Mouse (Mus musculus) ZHBTc4 (cell line): ENCODE measurements around the gene Gm3264.
A peak's percentile ranks its signal among the peaks of the same experiment; 100 is the strongest.
"Not testable (repeated sequence)": the region's sequence is repeated elsewhere in the genome, so short reads cannot be mapped to it uniquely, and the experiment has no call there.

ENCODE experiments used
- DNase-seq: peaks from one replicate; pipeline ENCODE4 v3.0.0-alpha.2; 2011; ENCODE audit warnings: low read depth, low spot score

Gene Gm3264

DNA sequence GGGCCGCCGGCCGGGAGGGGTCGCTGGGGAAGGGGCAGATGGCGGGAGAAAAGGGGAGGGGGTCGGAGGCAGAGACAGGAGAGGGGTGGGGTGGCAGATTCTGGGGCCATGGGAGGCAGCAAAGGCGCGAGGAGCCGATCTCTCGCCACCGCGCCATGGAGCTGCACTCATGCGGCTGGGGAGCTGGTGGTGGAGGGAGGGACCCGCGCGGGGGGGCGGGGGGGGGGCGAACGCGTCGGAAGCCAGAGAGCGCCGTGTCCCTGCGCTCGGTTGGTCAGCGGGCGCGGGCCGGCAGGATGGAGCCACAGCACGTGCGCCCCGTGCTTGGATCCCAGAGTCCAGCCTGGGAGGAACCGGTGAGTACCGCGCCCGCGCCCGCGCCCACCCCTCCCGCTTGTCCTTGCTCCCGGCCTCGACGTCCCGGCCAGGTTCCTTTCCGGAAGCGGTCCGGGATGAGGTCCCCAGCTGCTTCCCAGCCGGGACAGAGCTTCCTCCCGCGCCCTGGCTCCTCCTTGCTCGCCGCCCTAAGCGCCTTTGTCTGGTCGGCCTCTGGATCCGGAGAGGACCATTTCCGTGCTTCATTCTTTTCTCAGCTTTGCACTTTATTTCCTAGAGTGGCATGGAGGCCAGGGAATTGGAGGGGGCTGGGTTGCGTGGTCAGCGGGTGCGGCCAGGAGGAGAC lies at the start of gene Gm3264:
Gene Gm3264 (plus strand): TSS at position 278 of the 682 bp plus-strand sequence.
- peak; percentile 1 for DNase-seq

DNA sequence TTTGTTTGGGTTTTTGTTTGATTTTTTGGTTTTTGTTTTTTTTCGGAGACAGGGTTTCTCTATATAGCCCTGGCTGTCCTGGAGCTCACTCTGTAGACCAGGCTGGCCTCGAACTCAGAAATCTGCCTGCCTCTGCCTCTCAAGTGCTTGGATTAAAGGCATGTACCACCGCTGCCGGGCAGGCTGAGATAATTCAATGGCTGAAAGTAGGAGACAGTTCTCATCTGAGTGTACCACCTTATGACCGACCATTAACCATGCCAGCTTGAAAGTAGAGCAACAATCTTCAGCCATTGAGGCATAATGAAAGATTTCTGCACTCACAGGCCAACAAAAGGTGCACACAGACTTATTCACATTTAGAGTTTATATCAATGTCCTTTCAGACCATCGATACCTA lies 49.0 kb upstream of the Gm3264 start:
- not testable (repeated sequence) for DNase-seq

DNA sequence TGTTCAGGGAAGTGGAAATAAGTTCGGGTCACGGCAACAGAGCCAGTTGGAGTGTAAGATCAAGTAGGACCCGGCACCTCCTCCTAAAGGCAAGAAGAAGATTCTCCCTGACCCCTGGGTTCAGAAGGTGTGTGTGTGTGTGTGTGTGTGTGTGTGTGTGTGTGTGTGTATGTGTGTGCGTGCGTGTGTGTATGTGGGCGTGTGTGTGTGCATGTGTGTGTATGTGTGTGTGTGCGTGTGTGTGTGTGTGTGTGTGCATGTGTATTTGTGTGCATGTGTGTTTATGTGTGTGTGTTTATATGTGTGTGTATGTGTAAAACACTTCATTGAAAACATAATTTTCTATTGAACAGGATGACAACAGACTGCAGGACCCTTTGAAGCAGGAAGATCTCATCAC lies 33.4 kb upstream of the Gm3264 start:
- not testable (repeated sequence) for DNase-seq

DNA sequence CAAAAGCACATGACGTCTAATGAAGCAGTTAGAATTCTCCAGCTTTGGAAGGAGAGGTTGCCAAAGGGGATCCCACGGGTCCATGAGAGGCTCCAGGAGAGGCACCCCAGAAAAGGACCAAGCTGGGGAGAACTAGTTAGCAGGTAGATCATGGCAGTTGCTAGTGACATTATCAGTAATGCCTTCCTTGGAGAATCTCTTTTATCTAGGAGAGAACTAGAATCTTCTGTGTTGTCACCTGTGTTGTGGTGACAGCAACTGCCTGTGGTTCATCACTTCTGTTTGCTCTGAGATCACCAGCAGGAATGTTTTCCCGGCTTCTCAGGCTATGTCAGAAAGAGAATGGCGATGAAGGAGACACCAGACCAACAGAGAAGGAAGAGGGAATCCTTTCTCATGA lies 17.6 kb upstream of the Gm3264 start, which contains the start of gene Gm3269:
Gene Gm3269 (plus strand): TSS at position 301 of the 400 bp plus-strand sequence.
- DNase-seq, result not testable (repeated sequence)

DNA sequence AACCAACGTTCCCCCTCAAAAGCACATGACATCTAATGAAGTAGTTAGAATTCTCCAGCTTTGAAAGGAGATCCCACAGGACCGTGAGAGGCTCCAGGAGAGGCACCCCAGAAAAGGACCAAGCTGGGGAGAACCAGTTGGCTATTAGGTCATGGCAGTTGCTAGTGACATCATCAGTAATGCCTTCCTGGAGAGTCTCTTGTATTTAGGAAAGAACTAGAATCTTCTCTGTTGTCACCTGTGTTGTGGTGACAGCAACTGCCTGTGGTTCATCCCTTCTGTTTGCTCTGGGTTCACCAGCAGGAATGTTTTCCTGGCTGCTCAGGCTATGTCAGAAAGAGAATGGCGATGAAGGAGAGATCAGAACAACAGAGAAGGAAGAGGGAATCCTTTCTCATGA lies 36.7 kb downstream of the Gm3264 start, which contains the start of gene Gm3278:
Gene Gm3278 (plus strand): TSS at position 301 of the 400 bp plus-strand sequence.
- DNase-seq, result not testable (repeated sequence)
